Mouse (Mus musculus): ENCODE data around the gene Wnk1. TPM values are rescaled to one million over a fixed set of nuclear protein-coding genes. Genes with fewer than 3 reads are reported as not detected.

Wnk1 gene
- polyA plus RNA-seq, 1 experiment from 2014 or later = 94.9 TPM

GRCm38 (mm10) chr6:120062934-120063333 is 24.5 kb upstream of the Wnk1 start:
- ATAC-seq (ENCODE audit: insufficient number of reproducible peaks, insufficient read depth, low FRiP score, low read depth) = no peak
- Histone ChIP-seq H3K27ac (replicated peaks in 1 of 2; ENCODE audit: control insufficient read depth in 1 of 2, insufficient read depth in 1 of 2, low read depth in 2 of 2, low read length in 2 of 2) (no peak overlapping the region), H3K27me3 (ENCODE audit: control insufficient read depth, insufficient read depth, low read length) (no peaks in the 10 kb centered on the region), H3K9me3 (ENCODE audit: control insufficient read depth, low read length) (no peaks in the 10 kb centered on the region), H3K4me2 (ENCODE audit: low read length) (no peak overlapping the region), H3K4me3 (ENCODE audit: control insufficient read depth in 1 of 2, insufficient read depth in 1 of 2, low read depth in 1 of 2, low read length in 2 of 2) (no peak overlapping the region), H3K36me3 (ENCODE audit: control insufficient read depth, insufficient read depth, low read length) (no peaks in the 10 kb centered on the region), H3K4me1 (ENCODE audit: control insufficient read depth in 2 of 2, insufficient read depth in 2 of 2, low read length in 2 of 2) (no peaks in the 10 kb centered on the region; a peak in 2 of 4 replicates), H3K9ac (ENCODE audit: low read length) (no peak overlapping the region)
- WGBS = 81% methylated on average over 5 of the region's 5 CpGs

GRCm38 (mm10) chr6:120055666-120056540 is 17.4 kb upstream of the Wnk1 start:
- no peaks in the 10 kb centered on the region for H3K9me3 ChIP-seq (ENCODE audit: control insufficient read depth, low read length)
- H3K27me3 ChIP-seq (ENCODE audit: control insufficient read depth, insufficient read depth, low read length) = no peaks in the 10 kb centered on the region
- no peaks in the 10 kb centered on the region for H3K36me3 ChIP-seq (ENCODE audit: control insufficient read depth, insufficient read depth, low read length)
- ATAC-seq (ENCODE audit: insufficient number of reproducible peaks, insufficient read depth, low FRiP score, low read depth) = no peak
- H3K27ac ChIP-seq (replicated peaks in 1 of 2; ENCODE audit: control insufficient read depth in 1 of 2, insufficient read depth in 1 of 2, low read depth in 2 of 2, low read length in 2 of 2) = no peak overlapping the region; a peak in 1 of 4 replicates
- H3K4me3 ChIP-seq (ENCODE audit: control insufficient read depth in 1 of 2, insufficient read depth in 1 of 2, low read depth in 1 of 2, low read length in 2 of 2) = no peak overlapping the region
- no peak overlapping the region for H3K4me2 ChIP-seq (ENCODE audit: low read length)
- peaks cover 0 to 2% of the 10 kb centered on the region in 2 experiments; a peak in 2 of 4 replicates for H3K4me1 ChIP-seq (ENCODE audit: control insufficient read depth in 2 of 2, insufficient read depth in 2 of 2, low read length in 2 of 2)
- H3K9ac ChIP-seq (ENCODE audit: low read length) = no peak overlapping the region
- WGBS = 59% methylated on average over 2 of the region's 2 CpGs

GRCm38 (mm10) chr6:120054412-120054811 is 15.9 kb upstream of the Wnk1 start:
- 84% methylated on average over 6 of the region's 6 CpGs for WGBS

GRCm38 (mm10) chr6:120047705-120048292 is 9.3 kb upstream of the Wnk1 start:
- no peaks in the 10 kb centered on the region for H3K36me3 ChIP-seq (ENCODE audit: control insufficient read depth, insufficient read depth, low read length)
- WGBS = 64% methylated on average over 7 of the region's 7 CpGs
- H3K9me3 ChIP-seq (ENCODE audit: control insufficient read depth, low read length) = no peaks in the 10 kb centered on the region
- no peak overlapping the region for H3K27ac ChIP-seq (replicated peaks in 1 of 2; ENCODE audit: control insufficient read depth in 1 of 2, insufficient read depth in 1 of 2, low read depth in 2 of 2, low read length in 2 of 2)
- no peak overlapping the region for H3K9ac ChIP-seq (ENCODE audit: low read length)
- H3K4me3 ChIP-seq (ENCODE audit: control insufficient read depth in 1 of 2, insufficient read depth in 1 of 2, low read depth in 1 of 2, low read length in 2 of 2) = no peak overlapping the region
- no peaks in the 10 kb centered on the region for H3K27me3 ChIP-seq (ENCODE audit: control insufficient read depth, insufficient read depth, low read length)
- no peak overlapping the region for H3K4me2 ChIP-seq (ENCODE audit: low read length)
- H3K4me1 ChIP-seq (ENCODE audit: control insufficient read depth in 2 of 2, insufficient read depth in 2 of 2, low read length in 2 of 2) = no peaks in the 10 kb centered on the region
- ATAC-seq (ENCODE audit: insufficient number of reproducible peaks, insufficient read depth, low FRiP score, low read depth) = no peak

More at GRCm38 (mm10) chr6:120054412-120054811, 15.9 kb upstream of the Wnk1 start:
- no peak overlapping the region for H3K9ac ChIP-seq (ENCODE audit: low read length)
- no peak overlapping the region for H3K4me2 ChIP-seq (ENCODE audit: low read length)
- H3K27ac ChIP-seq (replicated peaks in 1 of 2; ENCODE audit: control insufficient read depth in 1 of 2, insufficient read depth in 1 of 2, low read depth in 2 of 2, low read length in 2 of 2) = no peak overlapping the region
- no peak overlapping the region for H3K4me3 ChIP-seq (ENCODE audit: control insufficient read depth in 1 of 2, insufficient read depth in 1 of 2, low read depth in 1 of 2, low read length in 2 of 2)
- H3K36me3 ChIP-seq (ENCODE audit: control insufficient read depth, insufficient read depth, low read length) = no peaks in the 10 kb centered on the region
- no peaks in the 10 kb centered on the region for H3K27me3 ChIP-seq (ENCODE audit: control insufficient read depth, insufficient read depth, low read length)
- ATAC-seq (ENCODE audit: insufficient number of reproducible peaks, insufficient read depth, low FRiP score, low read depth) = no peak
- H3K4me1 ChIP-seq (ENCODE audit: control insufficient read depth in 2 of 2, insufficient read depth in 2 of 2, low read length in 2 of 2) = peaks cover 0 to 2% of the 10 kb centered on the region in 2 experiments; a peak in 2 of 4 replicates
- H3K9me3 ChIP-seq (ENCODE audit: control insufficient read depth, low read length) = no peaks in the 10 kb centered on the region

- H3K4me1 ChIP-seq (ENCODE audit: control insufficient read depth in 2 of 2, insufficient read depth in 2 of 2, low read length in 2 of 2) = no peaks in the 10 kb centered on the region
- no peak overlapping the region for H3K4me2 ChIP-seq (ENCODE audit: low read length)
- no peaks in the 10 kb centered on the region for H3K36me3 ChIP-seq (ENCODE audit: control insufficient read depth, insufficient read depth, low read length)
- H3K9me3 ChIP-seq (ENCODE audit: control insufficient read depth, low read length) = no peaks in the 10 kb centered on the region
- 79% methylated on average over 4 of the region's 4 CpGs for WGBS
- H3K4me3 ChIP-seq (ENCODE audit: control insufficient read depth in 1 of 2, insufficient read depth in 1 of 2, low read depth in 1 of 2, low read length in 2 of 2) = no peak overlapping the region
- no peak overlapping the region for H3K9ac ChIP-seq (ENCODE audit: low read length)
- H3K27me3 ChIP-seq (ENCODE audit: control insufficient read depth, insufficient read depth, low read length) = no peaks in the 10 kb centered on the region
- ATAC-seq (ENCODE audit: insufficient number of reproducible peaks, insufficient read depth, low FRiP score, low read depth) = no peak
- no peak overlapping the region for H3K27ac ChIP-seq (replicated peaks in 1 of 2; ENCODE audit: control insufficient read depth in 1 of 2, insufficient read depth in 1 of 2, low read depth in 2 of 2, low read length in 2 of 2)
These were observed 6.9 kb upstream of the Wnk1 start for GRCm38 (mm10) chr6:120045406-120045805.

GRCm38 (mm10) chr6:120042632-120043220 is 4.3 kb upstream of the Wnk1 start:
- H3K27ac ChIP-seq (replicated peaks in 1 of 2; ENCODE audit: control insufficient read depth in 1 of 2, insufficient read depth in 1 of 2, low read depth in 2 of 2, low read length in 2 of 2) = no peak overlapping the region
- no peak overlapping the region for H3K4me3 ChIP-seq (ENCODE audit: control insufficient read depth in 1 of 2, insufficient read depth in 1 of 2, low read depth in 1 of 2, low read length in 2 of 2)
- H3K36me3 ChIP-seq (ENCODE audit: control insufficient read depth, insufficient read depth, low read length) = no peaks in the 10 kb centered on the region
- ATAC-seq (ENCODE audit: insufficient number of reproducible peaks, insufficient read depth, low FRiP score, low read depth) = no peak
- no peak overlapping the region for H3K9ac ChIP-seq (ENCODE audit: low read length)
- WGBS = 63% methylated on average over 1 of the region's 1 CpGs
- H3K27me3 ChIP-seq (ENCODE audit: control insufficient read depth, insufficient read depth, low read length) = no peaks in the 10 kb centered on the region
- no peaks in the 10 kb centered on the region for H3K9me3 ChIP-seq (ENCODE audit: control insufficient read depth, low read length)
- H3K4me1 ChIP-seq (ENCODE audit: control insufficient read depth in 2 of 2, insufficient read depth in 2 of 2, low read length in 2 of 2) = no peaks in the 10 kb centered on the region
- H3K4me2 ChIP-seq (ENCODE audit: low read length) = no peak overlapping the region

- Histone ChIP-seq H3K4me1 (ENCODE audit: control insufficient read depth in 2 of 2, insufficient read depth in 2 of 2, low read length in 2 of 2) (no peaks in the 10 kb centered on the region), H3K4me3 (ENCODE audit: control insufficient read depth in 1 of 2, insufficient read depth in 1 of 2, low read depth in 1 of 2, low read length in 2 of 2) (no peak overlapping the region), H3K9me3 (ENCODE audit: control insufficient read depth, low read length) (no peaks in the 10 kb centered on the region), H3K9ac (ENCODE audit: low read length) (no peak overlapping the region), H3K27me3 (ENCODE audit: control insufficient read depth, insufficient read depth, low read length) (no peaks in the 10 kb centered on the region), H3K4me2 (ENCODE audit: low read length) (no peak overlapping the region), H3K36me3 (ENCODE audit: control insufficient read depth, insufficient read depth, low read length) (no peaks in the 10 kb centered on the region), H3K27ac (replicated peaks in 1 of 2; ENCODE audit: control insufficient read depth in 1 of 2, insufficient read depth in 1 of 2, low read depth in 2 of 2, low read length in 2 of 2) (no peak overlapping the region)
- 89% methylated on average over 4 of the region's 4 CpGs for WGBS
- no peak for ATAC-seq (ENCODE audit: insufficient number of reproducible peaks, insufficient read depth, low FRiP score, low read depth)
These were observed 2.0 kb upstream of the Wnk1 start for GRCm38 (mm10) chr6:120040557-120040857.
